Mouse (Mus musculus) liver, embryonic 14.5 days (tissue): ENCODE results near the gene Tmem120b. TPM values are rescaled to one million over a fixed set of nuclear protein-coding genes. Genes with fewer than 3 reads are reported as not detected.

Source experiments
- ATAC-seq: fragments of 200-750 bp; cut with Nextera tagmentation; 2 replicates; pipeline ENCODE4 v1.8.0; 2017; ENCODE audit warnings: moderate number of reproducible peaks, mild to moderate bottlenecking, moderate library complexity; ENCODE audit not compliant: insufficient read depth
- DNase-seq, 3 experiments: peaks; one replicate each; pipeline ENCODE4 v3.0.0-alpha.2; 2012 to 2013; ENCODE audit warnings: low read depth in 3 of 3, low spot score in 3 of 3
- H3K27ac ChIP-seq: fragments of 300-500 bp; sonication (generic); 2 replicates; pipeline ENCODE4 v1.5.1; 2014; ENCODE audit warnings: moderate library complexity, mild to moderate bottlenecking, control low read depth, inconsistent platforms
- H3K27me3 ChIP-seq: fragments of 300-500 bp; sonication (generic); 2 replicates; pipeline ENCODE4 v1.6.1; 2014; ENCODE audit warnings: mild to moderate bottlenecking, low read length, moderate library complexity; ENCODE audit not compliant: control insufficient read depth, insufficient read depth
- H3K36me3 ChIP-seq: fragments of 300-500 bp; sonication (generic); replicated peaks from 2 replicates; pipeline ENCODE4 v1.6.1; 2014; ENCODE audit warnings: low read depth; ENCODE audit not compliant: control insufficient read depth, insufficient read depth
- H3K4me1 ChIP-seq, 2 experiments: fragments of 200-500 bp in 1 of 2; fragments of 300-500 bp in 1 of 2; sonication (generic) in 1 of 2; replicated peaks; 2 replicates each; pipeline ENCODE4 v1.6.1; 2012 to 2014; ENCODE audit warnings: antibody characterized with exemption in 1 of 2, inconsistent platforms in 1 of 2, low read length in 1 of 2; ENCODE audit not compliant: control insufficient read depth in 2 of 2, insufficient read depth in 2 of 2
- H3K4me2 ChIP-seq: fragments of 300-500 bp; sonication (generic); 2 replicates; pipeline ENCODE4 v1.6.1; 2014; ENCODE audit warnings: low read depth, mild to moderate bottlenecking, control low read depth, moderate library complexity
- H3K4me3 ChIP-seq, 2 experiments: fragments of 200-500 bp in 1 of 2; fragments of 300-500 bp in 1 of 2; sonication (generic) in 1 of 2; 2 replicates each; pipeline ENCODE4 v1.5.1; 2012 to 2014; ENCODE audit warnings: low read depth in 2 of 2, low read length in 2 of 2, mild to moderate bottlenecking in 2 of 2, control low read depth in 1 of 2, inconsistent platforms in 1 of 2, moderate library complexity in 1 of 2; ENCODE audit not compliant: insufficient read depth in 1 of 2
- H3K9ac ChIP-seq: fragments of 300-500 bp; sonication (generic); replicated peaks from 2 replicates; pipeline ENCODE4 v1.6.1; 2014; ENCODE audit warnings: mild to moderate bottlenecking, control low read depth, moderate library complexity
- H3K9me3 ChIP-seq: fragments of 300-500 bp; sonication (generic); 2 replicates; pipeline ENCODE4 v1.6.1; 2016; ENCODE audit warnings: low read length, mixed read lengths; ENCODE audit not compliant: control insufficient read depth
- CTCF ChIP-seq: IDR thresholded peaks from 2 replicates; pipeline ENCODE4 v1.5.1; 2016; ENCODE audit warnings: antibody characterized with exemption, low read depth, control low read depth
- EP300 ChIP-seq: IDR thresholded peaks from 2 replicates; pipeline ENCODE4 v1.6.1; 2016; ENCODE audit warnings: antibody characterized with exemption, low read depth
- WGBS: fragments of 180-500 bp; shearing (Covaris S2); extraction: QIAGEN DNeasy Blood & Tissue Kit; methylation state at CpG from one replicate; pipeline ENCODE4 v1.1.7; 2014; ENCODE audit not compliant: insufficient replicate concordance; 5-methylcytosine and 5-hydroxymethylcytosine counted together
- polyA plus RNA-seq, 2 experiments: library from polyadenylated mRNA; depleted of rRNA in 1 of 2; stranded (reverse) in 1 of 2; unstranded in 1 of 2; fragments of >200 nt; fragmentation: Nextera tagmentation in 1 of 2; extraction: Ambion mirVana in 1 of 2; gene quantifications; 2 replicates each; pipeline versions ENCODE4 v1.2.1 to v1.2.3; 2012 to 2014

The Tmem120b gene
- polyA plus RNA-seq, 2 experiments: 18.1 to 19.0 TPM

DNA sequence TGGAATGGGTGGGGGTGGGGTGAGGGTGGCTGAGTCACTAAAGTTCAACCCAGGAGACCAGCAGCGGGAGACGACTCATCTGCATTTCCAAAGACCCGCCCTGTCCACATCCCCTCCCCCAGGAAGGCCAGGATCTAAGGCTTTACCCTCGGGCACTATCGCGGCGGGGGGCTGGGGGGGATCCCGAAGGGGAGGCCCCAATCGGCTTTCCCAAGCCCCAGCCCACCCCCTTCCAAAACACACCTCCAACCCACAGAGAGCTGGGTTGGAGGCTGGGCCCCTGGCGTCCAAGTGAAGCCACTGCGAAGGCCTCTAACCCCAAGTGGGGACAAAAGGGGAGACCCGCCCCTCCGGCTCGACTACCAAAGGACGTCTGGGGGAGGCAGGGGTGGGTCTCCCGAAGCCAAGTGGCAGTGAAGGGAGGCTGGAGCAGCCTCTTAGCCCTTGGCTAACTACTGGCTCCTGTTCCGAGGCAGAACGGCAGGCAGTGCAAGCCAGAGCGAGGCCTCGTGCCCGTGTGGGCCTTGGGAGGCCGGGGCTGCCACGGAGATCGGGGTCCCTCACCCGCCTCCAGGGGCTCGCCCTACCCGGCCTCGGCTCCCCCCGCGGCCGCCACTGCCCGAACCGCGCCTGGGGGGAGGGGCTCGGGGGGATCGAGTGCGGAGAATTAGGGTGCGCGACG is 70.2 kb downstream of the Tmem120b start:
- H3K4me2 ChIP-seq: peak overlapping the region; percentile 100
- peaks cover 28 to 36% of the 10 kb centered on the region in 2 experiments for H3K4me1 ChIP-seq
- DNase-seq: peak in 1 of 3 experiments; percentile 62
- peak; percentile 45 for ATAC-seq
- H3K36me3 ChIP-seq: peaks cover 14% of the 10 kb centered on the region
- H3K9ac ChIP-seq: peak overlapping the region; percentile 99
- H3K4me3 ChIP-seq: peak overlapping the region; percentile 74 to 79
- WGBS: 1% methylated on average over 40 of the region's 40 CpGs
- peak; percentile 48 for TF ChIP-seq CTCF
- no peak for TF ChIP-seq EP300
- peak overlapping the region; percentile 98 for H3K27ac ChIP-seq
- no peaks in the 10 kb centered on the region for H3K27me3 ChIP-seq
- H3K9me3 ChIP-seq: no peaks in the 10 kb centered on the region

DNA sequence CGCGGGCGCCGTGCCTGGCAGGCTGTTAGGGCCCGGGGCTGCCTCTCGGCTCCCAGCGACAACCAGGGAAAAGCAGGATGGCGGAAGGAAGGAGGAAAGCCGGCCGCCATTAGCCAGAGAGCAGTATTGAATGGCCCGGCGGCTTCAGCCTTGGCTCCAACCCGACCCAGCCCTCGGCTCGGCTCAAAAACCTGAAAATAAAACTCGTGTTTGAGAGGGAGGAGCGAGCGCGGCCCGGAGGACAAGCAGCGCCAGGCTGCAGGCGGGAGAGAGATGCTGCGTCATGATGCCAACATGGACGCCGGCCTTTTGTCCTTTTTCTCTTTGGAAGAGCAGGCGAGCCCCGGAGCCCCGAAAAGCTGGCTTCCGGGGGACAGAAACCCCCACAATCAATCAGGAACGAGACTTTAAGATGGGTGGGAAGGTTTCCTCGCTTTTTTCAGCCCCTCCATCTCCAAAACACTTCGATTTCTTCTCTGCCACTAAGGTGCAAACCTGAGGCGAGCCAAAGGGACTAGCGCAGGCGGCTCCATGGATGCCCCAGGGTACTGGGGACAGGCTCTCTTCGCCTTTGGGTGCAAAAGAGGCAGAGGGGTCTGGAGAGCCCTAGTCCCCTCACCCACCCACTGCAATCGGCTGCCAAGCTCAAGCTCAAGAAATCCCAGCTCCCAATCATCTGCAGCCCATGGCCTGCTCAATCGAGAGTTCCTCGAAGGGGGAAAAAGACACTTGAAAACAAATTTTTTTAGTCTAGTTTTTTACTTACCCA is 70.9 kb downstream of the Tmem120b start:
- H3K9ac ChIP-seq: peak overlapping the region; percentile 99
- peaks cover 8% of the 10 kb centered on the region for H3K36me3 ChIP-seq
- peaks cover 29 to 35% of the 10 kb centered on the region in 2 experiments for H3K4me1 ChIP-seq
- no peak for ATAC-seq
- TF ChIP-seq CTCF (no peak), EP300 (peak; percentile 42)
- H3K9me3 ChIP-seq: no peaks in the 10 kb centered on the region
- peak overlapping the region; percentile 100 for H3K4me2 ChIP-seq
- no peaks in the 10 kb centered on the region for H3K27me3 ChIP-seq
- peak overlapping the region; percentile 74 to 79 for H3K4me3 ChIP-seq
- peak overlapping the region; percentile 98 for H3K27ac ChIP-seq
- peak; percentile 79 to 81 (median 80) for DNase-seq
- WGBS: 1% methylated on average over 39 of the region's 39 CpGs

DNA sequence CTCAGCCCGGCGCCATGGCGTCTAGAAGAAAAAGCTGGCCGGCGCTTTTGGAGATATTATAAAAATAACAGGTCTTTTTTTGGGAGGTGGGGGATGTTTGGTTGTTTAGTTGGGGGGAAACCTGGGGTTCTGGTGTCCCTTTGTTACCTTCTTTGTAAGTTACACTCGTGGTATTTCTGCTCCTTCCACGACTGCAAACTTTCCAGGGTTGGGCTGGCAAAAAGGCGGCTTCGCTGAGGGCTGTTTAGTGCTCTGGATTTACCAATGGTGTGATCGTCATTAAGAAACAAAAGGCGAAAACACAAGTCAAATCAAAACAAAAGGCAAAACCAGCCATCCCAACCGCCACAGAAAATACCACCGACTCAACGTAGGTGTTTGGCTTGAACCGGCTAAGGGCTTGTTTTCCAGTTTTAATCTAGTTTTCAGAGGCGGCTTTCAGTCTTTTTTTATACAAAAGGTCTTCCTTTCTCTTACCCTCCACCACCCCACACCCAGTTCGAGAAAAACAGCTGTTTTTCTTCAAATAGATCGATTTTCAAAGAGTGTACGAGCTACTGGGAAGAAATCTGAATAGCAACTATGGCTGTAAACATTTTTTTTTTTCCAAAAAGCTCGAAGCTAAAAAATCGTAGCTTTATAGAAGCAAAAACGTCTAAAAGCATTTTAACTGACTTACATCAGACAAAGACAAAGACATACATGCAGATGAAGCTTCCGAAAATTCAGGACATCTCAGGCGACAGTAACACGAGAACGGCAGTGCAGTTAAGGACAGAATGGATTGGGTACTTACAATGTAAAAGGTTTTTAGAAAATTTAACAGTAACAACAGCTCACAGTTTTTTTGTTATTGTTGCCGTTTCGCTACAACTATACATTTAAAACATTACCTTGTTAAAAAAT is 71.8 kb downstream of the Tmem120b start:
- 2% methylated on average over 28 of the region's 28 CpGs for WGBS

DNA sequence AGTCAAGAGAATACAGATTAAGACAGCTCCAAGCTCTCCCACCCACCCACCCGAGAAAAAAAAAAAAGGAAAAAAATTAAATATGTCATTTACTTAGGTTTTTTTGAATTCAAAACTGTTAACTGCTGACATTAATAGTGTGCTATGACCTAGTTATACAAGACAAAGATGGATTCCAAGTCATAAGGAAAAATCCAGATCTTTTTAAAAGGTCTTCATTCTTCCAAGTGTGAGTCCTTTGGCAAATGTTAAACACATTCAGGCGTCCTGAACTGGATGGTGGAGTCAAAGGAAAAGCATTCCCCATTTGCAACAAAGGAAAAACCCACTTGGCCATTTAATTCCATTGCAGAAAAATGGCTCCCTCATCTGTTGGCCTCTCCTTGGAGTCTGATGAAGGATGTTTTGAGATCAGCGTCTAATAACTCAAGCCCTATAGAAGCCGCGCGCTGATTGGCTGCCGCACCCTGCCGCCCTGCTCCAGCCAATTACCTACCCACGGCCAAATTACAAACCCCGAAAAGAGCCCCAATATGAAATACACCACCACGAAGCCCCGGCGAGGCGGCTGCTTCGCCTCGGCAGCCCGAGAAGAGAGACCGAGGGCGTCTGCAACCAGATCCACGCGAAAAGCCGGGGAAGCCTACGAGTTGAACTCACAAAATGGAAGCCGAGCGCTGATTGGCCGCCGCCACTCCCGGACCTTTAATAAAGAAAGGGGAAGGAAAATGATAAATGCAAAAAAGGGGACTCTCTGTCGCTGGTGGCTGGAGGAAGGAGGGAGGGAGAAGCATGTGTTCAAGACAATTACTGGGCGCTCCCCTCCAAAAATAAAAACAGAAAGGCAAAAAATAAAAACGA is 72.7 kb downstream of the Tmem120b start:
- TF ChIP-seq CTCF (no peak), EP300 (no peak; the same call in none of the 2 replicates)
- peak; percentile 87 to 90 (median 89) for DNase-seq
- Histone ChIP-seq H3K36me3 (peaks cover 5% of the 10 kb centered on the region; the same call in 1 of the 2 replicates), H3K4me2 (peak overlapping the region; percentile 100), H3K27me3 (no peaks in the 10 kb centered on the region), H3K9ac (peak overlapping the region; percentile 99), H3K27ac (peak overlapping the region; percentile 98), H3K4me1 (peaks cover 24 to 35% of the 10 kb centered on the region in 2 experiments), H3K4me3 (peak overlapping the region; percentile 74 to 79), H3K9me3 (no peaks in the 10 kb centered on the region)
- WGBS: under 1% methylated on average over 31 of the region's 31 CpGs
- peak; percentile 40 for ATAC-seq

More for the DNA sequence above, 71.8 kb downstream of the Tmem120b start:
- Histone ChIP-seq H3K9ac (peak overlapping the region; percentile 99), H3K27ac (peak overlapping the region; percentile 98), H3K4me1 (peaks cover 29 to 34% of the 10 kb centered on the region in 2 experiments), H3K4me3 (peak overlapping the region; percentile 74 to 79), H3K36me3 (peaks cover under 1% of the 10 kb centered on the region; the same call in 1 of the 2 replicates), H3K9me3 (no peaks in the 10 kb centered on the region), H3K27me3 (no peaks in the 10 kb centered on the region), H3K4me2 (peak overlapping the region; percentile 100)
- no peak for ATAC-seq
- no peak for TF ChIP-seq CTCF
- TF ChIP-seq EP300: no peak
- DNase-seq: no peak
